Mouse (Mus musculus) testis, postnatal 14 days (tissue): Measurements from ENCODE around the gene Rnf34.

Experiments used
- DNase-seq: peaks from one replicate; pipeline ENCODE4 v3.0.0; 2021; ENCODE audit warnings: low spot score

Gene Rnf34

GRCm38 (mm10) chr5:122849521-122850318 lies at the start of gene Rnf34:
Rnf34 (plus strand) TSS chr5:122850048.
- peak; percentile 99 for DNase-seq

- peak; percentile 36 for DNase-seq
Observed at GRCm38 (mm10) chr5:122800345-122801010, 49.4 kb upstream of the Rnf34 start.

GRCm38 (mm10) chr5:122801684-122802083 lies 48.2 kb upstream of the Rnf34 start:
- no peak for DNase-seq

GRCm38 (mm10) chr5:122802706-122803105 lies 47.1 kb upstream of the Rnf34 start:
- DNase-seq, result no peak

GRCm38 (mm10) chr5:122805503-122805902 lies 44.3 kb upstream of the Rnf34 start:
- no peak for DNase-seq

- peak; percentile 45 for DNase-seq
Observed at GRCm38 (mm10) chr5:122811364-122812079, 38.3 kb upstream of the Rnf34 start.

- DNase-seq, result no peak
Observed at GRCm38 (mm10) chr5:122812699-122813098, 37.1 kb upstream of the Rnf34 start.

- DNase-seq, result peak; percentile 97
Observed at GRCm38 (mm10) chr5:122820777-122821523, 28.9 kb upstream of the Rnf34 start, which contains the start of gene Anapc5. Anapc5 (minus strand) TSS chr5:122821339.

GRCm38 (mm10) chr5:122821524-122821885 lies 28.3 kb upstream of the Rnf34 start:
- DNase-seq, result no peak

GRCm38 (mm10) chr5:122822441-122822840 lies 27.4 kb upstream of the Rnf34 start:
- DNase-seq, result no peak

GRCm38 (mm10) chr5:122823976-122824375 lies 25.9 kb upstream of the Rnf34 start:
- no peak for DNase-seq

- no peak for DNase-seq
Observed at GRCm38 (mm10) chr5:122824450-122824849, 25.4 kb upstream of the Rnf34 start.

- DNase-seq, result peak; percentile 67
Observed at GRCm38 (mm10) chr5:122825099-122825498, 24.7 kb upstream of the Rnf34 start.

- DNase-seq, result no peak
Observed at GRCm38 (mm10) chr5:122832536-122832935, 17.3 kb upstream of the Rnf34 start.

GRCm38 (mm10) chr5:122832996-122833395 lies 16.9 kb upstream of the Rnf34 start:
- DNase-seq, result no peak

GRCm38 (mm10) chr5:122841126-122841525 lies 8.7 kb upstream of the Rnf34 start:
- no peak for DNase-seq

- DNase-seq, result no peak
Observed at GRCm38 (mm10) chr5:122843799-122844198, 6.0 kb upstream of the Rnf34 start.

- peak; percentile 54 for DNase-seq
Observed at GRCm38 (mm10) chr5:122850319-122851002, 613 bp downstream of the Rnf34 start.

- no peak for DNase-seq
Observed at GRCm38 (mm10) chr5:122852611-122853010, 2.8 kb downstream of the Rnf34 start.

GRCm38 (mm10) chr5:122855858-122856257 lies 6.0 kb downstream of the Rnf34 start:
- DNase-seq, result no peak

GRCm38 (mm10) chr5:122863053-122863452 lies 13.2 kb downstream of the Rnf34 start:
- no peak for DNase-seq
